Mouse (Mus musculus): ENCODE data around the gene Lin7a.
"Not testable (repeated sequence)": the region's sequence is repeated elsewhere in the genome, so short reads cannot be mapped to it uniquely, and the experiment has no call there.

The Lin7a gene

DNA sequence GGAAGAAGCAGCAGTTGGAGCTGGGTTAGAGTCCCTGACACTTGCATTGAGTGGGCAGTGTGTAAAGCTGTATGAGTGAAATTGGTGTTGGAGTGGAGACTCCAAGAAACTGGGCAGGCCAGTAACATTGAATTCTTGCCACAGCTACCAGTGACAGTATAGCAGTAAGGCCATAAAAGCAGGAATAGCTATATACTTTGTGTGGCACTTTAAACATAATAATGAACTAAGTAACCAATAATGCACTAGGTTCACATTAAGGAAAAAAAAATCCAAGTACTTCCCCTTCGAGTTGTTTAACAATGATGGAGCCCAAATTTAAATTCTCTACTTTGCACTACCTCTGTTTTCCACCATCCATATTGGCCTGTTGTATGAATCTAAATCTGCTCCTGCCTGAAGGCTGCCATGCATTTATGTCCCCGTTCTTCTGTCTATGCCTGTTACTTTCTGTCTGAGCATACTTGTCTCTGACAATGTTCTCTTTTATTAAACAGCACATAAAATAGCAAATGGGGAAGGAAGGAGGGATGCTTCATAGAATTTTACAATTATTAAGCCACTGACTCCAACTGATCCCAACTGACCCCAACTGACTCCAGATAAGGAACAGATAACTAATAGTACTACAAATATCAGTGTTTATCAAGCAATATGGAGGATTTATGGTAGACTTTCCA, 31.7 kb upstream of the Lin7a start:
- H3K27me3 ChIP-seq (ENCODE audit: insufficient read depth, low read length), result no peaks in the 10 kb centered on the region
- no peaks in the 10 kb centered on the region for H3K9me3 ChIP-seq (ENCODE audit: low read length)
- no peak overlapping the region for H3K4me3 ChIP-seq (replicated peaks; ENCODE audit: low read length)
- H3K36me3 ChIP-seq (ENCODE audit: insufficient read depth, low read length), result no peaks in the 10 kb centered on the region
- TF ChIP-seq CTCF (conservative IDR thresholded peaks at IDR 0.05; ENCODE audit: low read length), result no peak
- TF ChIP-seq POU5F1 (IDR thresholded peaks at IDR 0.05; ENCODE audit: borderline replicate concordance, low read length), result no peak
- TF ChIP-seq NANOG (IDR thresholded peaks at IDR 0.05; ENCODE audit: borderline replicate concordance, low read length), result no peak
- no peaks in the 10 kb centered on the region for H3K4me1 ChIP-seq (replicated peaks; ENCODE audit: low read depth, low read length)

- H3K9me3 ChIP-seq (ENCODE audit: low read length), result no peaks in the 10 kb centered on the region
- H3K36me3 ChIP-seq (ENCODE audit: insufficient read depth, low read length), result no peaks in the 10 kb centered on the region
- H3K4me3 ChIP-seq (replicated peaks; ENCODE audit: low read length), result no peak overlapping the region
- H3K27me3 ChIP-seq (ENCODE audit: insufficient read depth, low read length), result no peaks in the 10 kb centered on the region
- TF ChIP-seq NANOG (IDR thresholded peaks at IDR 0.05; ENCODE audit: borderline replicate concordance, low read length), result no peak
- no peak for TF ChIP-seq CTCF (conservative IDR thresholded peaks at IDR 0.05; ENCODE audit: low read length)
- no peak for TF ChIP-seq POU5F1 (IDR thresholded peaks at IDR 0.05; ENCODE audit: borderline replicate concordance, low read length)
- H3K4me1 ChIP-seq (replicated peaks; ENCODE audit: low read depth, low read length), result no peaks in the 10 kb centered on the region
Measured at GRCm38 (mm10) chr10:107240446-107240845, 31.0 kb upstream of the Lin7a start.

DNA sequence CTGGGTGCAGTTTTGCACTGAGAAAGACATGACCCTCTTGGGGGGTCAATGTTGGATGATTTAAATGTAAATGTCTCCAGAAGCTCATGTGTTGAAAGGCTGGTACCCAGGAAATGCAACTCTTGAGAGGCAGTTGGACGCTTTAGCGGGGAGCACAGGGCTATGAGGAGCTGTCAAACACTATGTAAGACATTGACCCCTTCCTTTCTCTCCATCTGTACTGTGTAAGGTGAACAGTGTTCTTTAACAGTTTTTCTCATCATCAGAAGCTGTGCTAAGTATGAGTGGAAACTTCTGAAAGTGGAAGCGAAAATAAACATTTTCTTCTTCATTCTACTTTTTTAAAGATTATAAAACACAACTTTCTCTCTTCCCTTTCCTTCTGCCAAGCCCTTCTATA, 30.5 kb upstream of the Lin7a start:
- no peaks in the 10 kb centered on the region for H3K27me3 ChIP-seq (ENCODE audit: insufficient read depth, low read length)
- no peaks in the 10 kb centered on the region for H3K36me3 ChIP-seq (ENCODE audit: insufficient read depth, low read length)
- no peak for TF ChIP-seq CTCF (conservative IDR thresholded peaks at IDR 0.05; ENCODE audit: low read length)
- no peak for TF ChIP-seq POU5F1 (IDR thresholded peaks at IDR 0.05; ENCODE audit: borderline replicate concordance, low read length)
- no peak for TF ChIP-seq NANOG (IDR thresholded peaks at IDR 0.05; ENCODE audit: borderline replicate concordance, low read length)
- no peaks in the 10 kb centered on the region for H3K9me3 ChIP-seq (ENCODE audit: low read length)
- no peak overlapping the region for H3K4me3 ChIP-seq (replicated peaks; ENCODE audit: low read length)
- no peaks in the 10 kb centered on the region for H3K4me1 ChIP-seq (replicated peaks; ENCODE audit: low read depth, low read length)

DNA sequence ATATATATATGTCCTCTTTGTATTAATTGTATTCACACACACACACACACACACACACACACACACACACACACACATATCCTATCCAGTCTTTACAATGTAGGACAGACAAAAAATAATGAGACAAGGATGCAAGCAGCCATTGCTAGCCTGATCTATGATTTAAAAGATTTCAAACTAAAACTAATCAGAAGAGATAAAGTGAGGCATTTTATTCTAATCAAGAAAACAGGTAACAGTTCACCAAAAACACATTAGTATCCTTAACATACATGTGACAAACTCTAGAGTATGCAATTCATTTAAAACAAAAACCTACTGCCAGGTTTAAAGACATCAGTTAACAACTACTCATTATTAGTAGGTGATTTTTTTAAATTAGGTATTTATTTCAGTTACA, 30.1 kb upstream of the Lin7a start:
- TF ChIP-seq POU5F1 (IDR thresholded peaks at IDR 0.05; ENCODE audit: borderline replicate concordance, low read length) (no peak), NANOG (IDR thresholded peaks at IDR 0.05; ENCODE audit: borderline replicate concordance, low read length) (no peak), CTCF (conservative IDR thresholded peaks at IDR 0.05; ENCODE audit: low read length) (no peak)
- Histone ChIP-seq H3K27me3 (ENCODE audit: insufficient read depth, low read length) (no peaks in the 10 kb centered on the region), H3K36me3 (ENCODE audit: insufficient read depth, low read length) (no peaks in the 10 kb centered on the region), H3K9me3 (ENCODE audit: low read length) (no peaks in the 10 kb centered on the region), H3K4me3 (replicated peaks; ENCODE audit: low read length) (no peak overlapping the region), H3K4me1 (replicated peaks; ENCODE audit: low read depth, low read length) (no peaks in the 10 kb centered on the region)

DNA sequence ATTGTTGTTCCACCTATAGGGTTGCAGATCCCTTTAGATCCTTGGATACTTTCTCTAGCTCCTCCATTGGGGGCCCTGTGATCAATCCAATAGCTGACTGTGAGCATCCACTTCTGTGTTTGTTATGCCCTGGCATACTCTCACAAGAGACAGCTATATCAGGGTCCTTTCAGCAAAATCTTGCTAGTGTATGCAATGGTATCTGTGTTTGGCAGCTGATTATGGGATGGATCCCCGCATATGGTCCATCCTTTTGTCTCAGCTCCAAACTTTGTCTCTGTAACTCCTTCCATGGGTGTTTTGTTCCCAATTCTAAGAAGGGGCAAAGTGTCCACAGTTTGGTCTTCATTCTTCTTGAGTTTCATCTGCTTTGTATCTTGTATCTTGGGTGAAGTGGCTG, 29.5 kb upstream of the Lin7a start:
- not testable (repeated sequence) for H3K4me3 ChIP-seq (replicated peaks; ENCODE audit: low read length); H3K4me1 ChIP-seq (replicated peaks; ENCODE audit: low read depth, low read length); H3K36me3 ChIP-seq (ENCODE audit: insufficient read depth, low read length); H3K27me3 ChIP-seq (ENCODE audit: insufficient read depth, low read length); H3K9me3 ChIP-seq (ENCODE audit: low read length)

DNA sequence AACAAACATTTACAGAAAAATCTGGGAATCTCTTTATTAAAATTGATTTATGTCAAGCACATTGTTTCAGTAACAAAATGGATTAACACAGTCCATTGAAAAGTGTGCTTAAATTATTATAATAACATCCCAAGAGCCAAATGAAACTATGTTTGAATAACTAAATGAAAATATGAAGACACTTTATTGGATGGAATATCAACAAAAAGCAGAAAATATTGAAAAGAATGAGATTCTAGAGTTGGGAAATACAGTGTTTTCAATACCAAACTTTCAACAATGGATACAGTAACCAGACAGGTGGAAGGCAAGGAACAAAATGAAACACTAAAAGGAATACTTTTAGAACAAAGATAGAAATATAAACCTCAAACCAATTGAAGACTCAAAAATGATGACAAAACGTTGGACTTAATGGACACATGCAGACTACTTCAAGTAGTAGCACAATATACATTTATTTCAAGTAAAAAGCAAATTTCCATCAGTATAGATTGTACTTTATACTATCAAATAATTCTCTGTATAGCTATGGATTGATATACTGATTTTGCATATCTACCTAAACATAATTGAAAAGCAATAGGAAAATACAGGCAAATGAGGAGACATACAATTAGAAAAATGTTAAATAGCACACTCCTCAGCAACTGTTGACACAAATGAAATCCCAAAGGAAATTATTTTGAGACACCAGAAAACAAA, 28.6 kb upstream of the Lin7a start:
- Histone ChIP-seq H3K27me3 (ENCODE audit: insufficient read depth, low read length) (no peaks in the 10 kb centered on the region), H3K9me3 (ENCODE audit: low read length) (no peaks in the 10 kb centered on the region), H3K4me1 (replicated peaks; ENCODE audit: low read depth, low read length) (no peaks in the 10 kb centered on the region), H3K4me3 (replicated peaks; ENCODE audit: low read length) (no peak overlapping the region), H3K36me3 (ENCODE audit: insufficient read depth, low read length) (no peaks in the 10 kb centered on the region)
- TF ChIP-seq NANOG (IDR thresholded peaks at IDR 0.05; ENCODE audit: borderline replicate concordance, low read length), result no peak
- TF ChIP-seq CTCF (conservative IDR thresholded peaks at IDR 0.05; ENCODE audit: low read length), result no peak
- no peak for TF ChIP-seq POU5F1 (IDR thresholded peaks at IDR 0.05; ENCODE audit: borderline replicate concordance, low read length)

GRCm38 (mm10) chr10:107244211-107244610, 27.3 kb upstream of the Lin7a start:
- no peak for TF ChIP-seq NANOG (IDR thresholded peaks at IDR 0.05; ENCODE audit: borderline replicate concordance, low read length)
- no peak for TF ChIP-seq CTCF (conservative IDR thresholded peaks at IDR 0.05; ENCODE audit: low read length)
- no peak for TF ChIP-seq POU5F1 (IDR thresholded peaks at IDR 0.05; ENCODE audit: borderline replicate concordance, low read length)
- no peaks in the 10 kb centered on the region for H3K27me3 ChIP-seq (ENCODE audit: insufficient read depth, low read length)
- no peak overlapping the region for H3K4me3 ChIP-seq (replicated peaks; ENCODE audit: low read length)
- H3K9me3 ChIP-seq (ENCODE audit: low read length), result no peaks in the 10 kb centered on the region
- H3K4me1 ChIP-seq (replicated peaks; ENCODE audit: low read depth, low read length), result no peaks in the 10 kb centered on the region
- no peaks in the 10 kb centered on the region for H3K36me3 ChIP-seq (ENCODE audit: insufficient read depth, low read length)

DNA sequence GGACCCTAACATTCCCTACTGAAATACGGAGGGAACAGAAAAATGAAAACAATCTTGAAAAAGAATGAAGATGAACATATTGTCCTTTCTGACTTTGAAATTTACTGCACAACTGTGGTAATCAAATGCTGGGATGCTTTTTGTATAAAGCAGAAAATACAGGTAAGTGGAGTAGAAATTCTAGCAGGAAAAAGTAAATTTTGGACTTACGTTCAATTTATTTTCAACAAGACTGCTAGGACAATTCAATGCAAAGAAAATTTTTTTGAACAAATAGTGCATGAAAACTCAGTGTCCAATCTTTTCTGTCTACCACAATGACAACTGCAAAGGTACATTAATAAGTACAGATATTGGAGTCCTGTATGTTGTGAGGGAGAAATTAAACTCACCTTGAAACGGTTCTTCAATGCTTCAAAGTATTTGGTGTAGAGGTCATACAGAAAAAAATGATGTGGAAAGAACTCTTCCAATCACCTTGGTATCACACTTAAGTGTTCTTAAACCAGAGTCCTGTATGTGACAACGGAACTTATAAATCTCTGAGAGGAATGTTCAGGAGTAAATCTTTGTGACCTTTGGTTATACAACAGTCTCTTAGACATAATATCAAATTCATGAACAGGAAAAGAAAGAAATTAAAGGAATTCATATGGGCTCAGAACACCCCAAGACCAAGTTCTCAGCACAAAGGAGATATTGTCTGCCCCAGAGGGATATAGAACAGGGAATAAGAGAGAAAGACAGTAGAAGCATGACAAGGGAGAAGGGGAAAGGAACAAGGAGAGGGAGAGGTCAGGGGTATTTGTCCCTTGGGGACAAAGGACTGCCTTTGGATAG, 26.6 kb upstream of the Lin7a start:
- H3K36me3 ChIP-seq (ENCODE audit: insufficient read depth, low read length), result no peaks in the 10 kb centered on the region
- H3K9me3 ChIP-seq (ENCODE audit: low read length), result no peaks in the 10 kb centered on the region
- no peak for TF ChIP-seq NANOG (IDR thresholded peaks at IDR 0.05; ENCODE audit: borderline replicate concordance, low read length)
- TF ChIP-seq POU5F1 (IDR thresholded peaks at IDR 0.05; ENCODE audit: borderline replicate concordance, low read length), result no peak
- no peak for TF ChIP-seq CTCF (conservative IDR thresholded peaks at IDR 0.05; ENCODE audit: low read length)
- no peak overlapping the region for H3K4me3 ChIP-seq (replicated peaks; ENCODE audit: low read length)
- no peaks in the 10 kb centered on the region for H3K4me1 ChIP-seq (replicated peaks; ENCODE audit: low read depth, low read length)
- no peaks in the 10 kb centered on the region for H3K27me3 ChIP-seq (ENCODE audit: insufficient read depth, low read length)
